Mouse (Mus musculus): ENCODE data around the gene Wwp2. TPM values are rescaled to one million over a fixed set of nuclear protein-coding genes. Genes with fewer than 3 reads are reported as not detected.

The Wwp2 gene
- polyA plus RNA-seq, 1 experiment from 2014 or later: 59.3 TPM

DNA sequence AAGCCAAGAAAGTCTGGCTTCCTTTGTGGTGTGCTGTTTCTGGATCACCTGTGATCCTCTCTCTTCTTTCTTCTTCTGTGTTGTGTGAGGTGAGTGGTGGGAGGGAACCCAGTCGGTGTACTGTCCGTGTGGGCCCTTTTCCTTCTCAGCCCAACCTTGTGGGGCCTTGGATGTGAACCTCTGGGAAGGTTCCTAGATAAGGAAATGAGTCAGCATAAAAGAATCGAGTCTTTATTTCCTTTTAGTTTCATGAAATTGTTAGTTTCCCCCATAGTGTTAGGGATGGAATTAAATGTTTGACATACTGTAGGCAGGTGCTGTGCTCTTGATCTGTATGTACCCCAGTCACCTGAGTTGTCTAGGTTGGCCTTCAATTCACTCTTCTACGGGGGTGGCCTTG, 52.9 kb downstream of the Wwp2 start:
- no peaks in the 10 kb centered on the region for H3K27me3 ChIP-seq (ENCODE audit: control insufficient read depth, insufficient read depth, low read length)
- no peaks in the 10 kb centered on the region; the same call in 1 of the 2 replicates for H3K36me3 ChIP-seq (ENCODE audit: control insufficient read depth, insufficient read depth, low read length)
- 78% methylated on average over 4 of the region's 4 CpGs for WGBS
- H3K9me3 ChIP-seq (ENCODE audit: control insufficient read depth, low read length): no peaks in the 10 kb centered on the region
- no peaks in the 10 kb centered on the region for H3K4me1 ChIP-seq (replicated peaks; ENCODE audit: control insufficient read depth, insufficient read depth, low read length)
- no peak overlapping the region for H3K27ac ChIP-seq (ENCODE audit: low read depth, low read length)
- H3K4me3 ChIP-seq (ENCODE audit: low read depth, low read length): no peak overlapping the region
- ATAC-seq (replicated peaks; ENCODE audit: low FRiP score) (no peak), DNase-seq (ENCODE audit: low spot score) (no peak)
- H3K4me2 ChIP-seq (ENCODE audit: low read depth, low read length, severe bottlenecking): no peak overlapping the region
- H3K9ac ChIP-seq (ENCODE audit: low read length): no peak overlapping the region

DNA sequence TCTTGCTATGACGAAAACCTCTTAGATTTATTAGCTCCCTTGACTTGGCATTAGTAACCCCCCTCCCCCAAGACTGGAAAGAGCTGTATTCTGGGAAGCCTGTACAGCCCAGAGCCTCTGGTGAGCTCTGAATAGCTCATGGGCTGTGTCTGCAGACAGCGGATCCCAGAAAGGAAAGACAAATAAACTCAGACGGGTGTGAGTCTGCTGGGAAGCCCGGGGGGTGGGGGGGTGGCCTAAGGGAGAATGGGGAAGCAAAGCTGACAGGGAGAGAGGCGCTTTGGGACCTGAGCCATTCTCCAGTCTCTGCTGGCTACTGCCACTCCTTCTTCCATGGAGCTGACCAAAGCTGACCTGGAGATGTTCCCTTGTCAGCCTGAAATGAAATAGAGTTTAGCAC, 53.8 kb downstream of the Wwp2 start:
- Histone ChIP-seq H3K27me3 (ENCODE audit: control insufficient read depth, insufficient read depth, low read length) (no peaks in the 10 kb centered on the region), H3K4me2 (ENCODE audit: low read depth, low read length, severe bottlenecking) (no peak overlapping the region), H3K27ac (ENCODE audit: low read depth, low read length) (no peak overlapping the region), H3K9ac (ENCODE audit: low read length) (no peak overlapping the region), H3K9me3 (ENCODE audit: control insufficient read depth, low read length) (no peaks in the 10 kb centered on the region), H3K4me1 (replicated peaks; ENCODE audit: control insufficient read depth, insufficient read depth, low read length) (no peaks in the 10 kb centered on the region), H3K4me3 (ENCODE audit: low read depth, low read length) (no peak overlapping the region), H3K36me3 (ENCODE audit: control insufficient read depth, insufficient read depth, low read length) (no peaks in the 10 kb centered on the region)
- DNase-seq (ENCODE audit: low spot score) (no peak), ATAC-seq (replicated peaks; ENCODE audit: low FRiP score) (no peak)
- 68% methylated on average over 5 of the region's 5 CpGs for WGBS

DNA sequence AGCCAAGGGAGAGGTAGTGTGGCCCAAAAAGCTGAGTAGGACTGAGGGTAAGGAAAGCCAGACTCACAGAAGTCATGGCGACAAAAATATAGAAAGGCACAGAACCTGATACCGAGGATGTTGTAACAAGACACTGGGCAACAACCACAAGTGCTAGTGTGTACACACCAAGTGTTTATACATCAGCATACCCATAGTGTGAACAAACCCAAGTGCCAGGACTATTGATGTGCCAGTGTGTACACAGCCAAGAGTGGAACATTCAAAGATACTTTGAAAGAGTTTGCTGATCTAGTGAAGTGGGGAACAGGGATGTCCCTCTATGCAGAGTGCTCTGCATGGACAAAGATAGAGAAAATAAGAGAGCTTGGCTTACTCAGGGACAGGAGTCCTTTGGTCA, 54.5 kb downstream of the Wwp2 start:
- H3K4me2 ChIP-seq (ENCODE audit: low read depth, low read length, severe bottlenecking): no peak overlapping the region
- no peaks in the 10 kb centered on the region for H3K4me1 ChIP-seq (replicated peaks; ENCODE audit: control insufficient read depth, insufficient read depth, low read length)
- WGBS: 93% methylated on average over 2 of the region's 2 CpGs
- H3K4me3 ChIP-seq (ENCODE audit: low read depth, low read length): no peak overlapping the region
- DNase-seq (ENCODE audit: low spot score) (no peak), ATAC-seq (replicated peaks; ENCODE audit: low FRiP score) (no peak)
- no peak overlapping the region for H3K9ac ChIP-seq (ENCODE audit: low read length)
- no peaks in the 10 kb centered on the region for H3K36me3 ChIP-seq (ENCODE audit: control insufficient read depth, insufficient read depth, low read length)
- no peak overlapping the region for H3K27ac ChIP-seq (ENCODE audit: low read depth, low read length)
- no peaks in the 10 kb centered on the region for H3K9me3 ChIP-seq (ENCODE audit: control insufficient read depth, low read length)
- no peaks in the 10 kb centered on the region for H3K27me3 ChIP-seq (ENCODE audit: control insufficient read depth, insufficient read depth, low read length)

- H3K4me3 ChIP-seq (ENCODE audit: low read depth, low read length): no peak overlapping the region
- no peaks in the 10 kb centered on the region for H3K27me3 ChIP-seq (ENCODE audit: control insufficient read depth, insufficient read depth, low read length)
- no peak overlapping the region for H3K4me2 ChIP-seq (ENCODE audit: low read depth, low read length, severe bottlenecking)
- no peaks in the 10 kb centered on the region for H3K36me3 ChIP-seq (ENCODE audit: control insufficient read depth, insufficient read depth, low read length)
- no peak for DNase-seq (ENCODE audit: low spot score)
- H3K9ac ChIP-seq (ENCODE audit: low read length): no peak overlapping the region
- ATAC-seq (replicated peaks; ENCODE audit: low FRiP score): no peak
- 83% methylated on average over 4 of the region's 4 CpGs for WGBS
- H3K4me1 ChIP-seq (replicated peaks; ENCODE audit: control insufficient read depth, insufficient read depth, low read length): no peaks in the 10 kb centered on the region
- H3K9me3 ChIP-seq (ENCODE audit: control insufficient read depth, low read length): no peaks in the 10 kb centered on the region
- H3K27ac ChIP-seq (ENCODE audit: low read depth, low read length): no peak overlapping the region
Observed at GRCm38 (mm10) chr8:107491212-107491611, 55.0 kb downstream of the Wwp2 start.

- H3K27ac ChIP-seq (ENCODE audit: low read depth, low read length): no peak overlapping the region
- no peak overlapping the region for H3K4me2 ChIP-seq (ENCODE audit: low read depth, low read length, severe bottlenecking)
- no peak overlapping the region for H3K4me3 ChIP-seq (ENCODE audit: low read depth, low read length)
- no peaks in the 10 kb centered on the region for H3K9me3 ChIP-seq (ENCODE audit: control insufficient read depth, low read length)
- H3K9ac ChIP-seq (ENCODE audit: low read length): no peak overlapping the region
- no peak for ATAC-seq (replicated peaks; ENCODE audit: low FRiP score)
- no peaks in the 10 kb centered on the region for H3K4me1 ChIP-seq (replicated peaks; ENCODE audit: control insufficient read depth, insufficient read depth, low read length)
- no peaks in the 10 kb centered on the region for H3K36me3 ChIP-seq (ENCODE audit: control insufficient read depth, insufficient read depth, low read length)
- no peak for DNase-seq (ENCODE audit: low spot score)
- no peaks in the 10 kb centered on the region for H3K27me3 ChIP-seq (ENCODE audit: control insufficient read depth, insufficient read depth, low read length)
Observed at GRCm38 (mm10) chr8:107491831-107492230, 55.7 kb downstream of the Wwp2 start.

- no peak overlapping the region for H3K27ac ChIP-seq (ENCODE audit: low read depth, low read length)
- no peaks in the 10 kb centered on the region for H3K9me3 ChIP-seq (ENCODE audit: control insufficient read depth, low read length)
- no peaks in the 10 kb centered on the region for H3K4me1 ChIP-seq (replicated peaks; ENCODE audit: control insufficient read depth, insufficient read depth, low read length)
Observed at GRCm38 (mm10) chr8:107492802-107493201, 56.6 kb downstream of the Wwp2 start.

DNA sequence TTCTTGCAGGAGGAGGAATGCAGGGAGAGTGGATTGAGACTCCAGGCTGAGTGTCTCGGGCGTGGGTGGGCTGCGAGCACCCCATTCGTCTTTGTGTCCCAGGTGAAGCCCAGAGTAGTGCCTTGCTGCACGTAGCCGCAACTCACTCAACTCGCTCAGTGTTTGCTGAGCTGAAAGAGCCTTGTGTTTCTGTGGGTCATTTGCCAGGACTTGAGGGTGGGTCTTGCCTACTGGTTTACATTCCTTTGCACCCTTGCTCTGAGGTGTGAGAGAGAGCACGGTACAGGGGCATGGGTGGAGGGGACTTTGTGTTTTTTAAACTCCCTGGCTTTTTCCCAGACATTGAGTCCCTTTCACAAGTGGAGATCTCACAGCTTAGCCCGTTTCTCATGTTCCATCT, 59.3 kb downstream of the Wwp2 start:
- Histone ChIP-seq H3K36me3 (ENCODE audit: control insufficient read depth, insufficient read depth, low read length) (no peaks in the 10 kb centered on the region), H3K27ac (ENCODE audit: low read depth, low read length) (no peak overlapping the region), H3K4me3 (ENCODE audit: low read depth, low read length) (no peak overlapping the region), H3K9me3 (ENCODE audit: control insufficient read depth, low read length) (no peaks in the 10 kb centered on the region), H3K4me1 (replicated peaks; ENCODE audit: control insufficient read depth, insufficient read depth, low read length) (no peaks in the 10 kb centered on the region), H3K9ac (ENCODE audit: low read length) (no peak overlapping the region), H3K4me2 (ENCODE audit: low read depth, low read length, severe bottlenecking) (no peak overlapping the region), H3K27me3 (ENCODE audit: control insufficient read depth, insufficient read depth, low read length) (no peaks in the 10 kb centered on the region)
- DNase-seq (ENCODE audit: low spot score) (no peak), ATAC-seq (replicated peaks; ENCODE audit: low FRiP score) (no peak)
- 85% methylated on average over 9 of the region's 9 CpGs for WGBS

More at GRCm38 (mm10) chr8:107492802-107493201, 56.6 kb downstream of the Wwp2 start:
- Histone ChIP-seq H3K27me3 (ENCODE audit: control insufficient read depth, insufficient read depth, low read length) (no peaks in the 10 kb centered on the region), H3K4me3 (ENCODE audit: low read depth, low read length) (no peak overlapping the region), H3K4me2 (ENCODE audit: low read depth, low read length, severe bottlenecking) (no peak overlapping the region), H3K9ac (ENCODE audit: low read length) (no peak overlapping the region), H3K36me3 (ENCODE audit: control insufficient read depth, insufficient read depth, low read length) (no peaks in the 10 kb centered on the region)
- ATAC-seq (replicated peaks; ENCODE audit: low FRiP score): no peak
- WGBS: 95% methylated on average over 5 of the region's 5 CpGs
- no peak for DNase-seq (ENCODE audit: low spot score)

- 79% methylated on average over 6 of the region's 6 CpGs for WGBS
- Histone ChIP-seq H3K27me3 (ENCODE audit: control insufficient read depth, insufficient read depth, low read length) (no peaks in the 10 kb centered on the region), H3K27ac (ENCODE audit: low read depth, low read length) (no peak overlapping the region), H3K9ac (ENCODE audit: low read length) (no peak overlapping the region), H3K4me3 (ENCODE audit: low read depth, low read length) (no peak overlapping the region), H3K4me1 (replicated peaks; ENCODE audit: control insufficient read depth, insufficient read depth, low read length) (no peaks in the 10 kb centered on the region), H3K9me3 (ENCODE audit: control insufficient read depth, low read length) (no peaks in the 10 kb centered on the region), H3K4me2 (ENCODE audit: low read depth, low read length, severe bottlenecking) (no peak overlapping the region), H3K36me3 (ENCODE audit: control insufficient read depth, insufficient read depth, low read length) (no peaks in the 10 kb centered on the region)
- DNase-seq (ENCODE audit: low spot score): no peak
- no peak for ATAC-seq (replicated peaks; ENCODE audit: low FRiP score)
Observed at GRCm38 (mm10) chr8:107497708-107498107, 61.5 kb downstream of the Wwp2 start.

GRCm38 (mm10) chr8:107498390-107498789, 62.2 kb downstream of the Wwp2 start:
- Histone ChIP-seq H3K4me1 (replicated peaks; ENCODE audit: control insufficient read depth, insufficient read depth, low read length) (no peaks in the 10 kb centered on the region), H3K4me2 (ENCODE audit: low read depth, low read length, severe bottlenecking) (no peak overlapping the region), H3K9ac (ENCODE audit: low read length) (no peak overlapping the region), H3K36me3 (ENCODE audit: control insufficient read depth, insufficient read depth, low read length) (no peaks in the 10 kb centered on the region), H3K27me3 (ENCODE audit: control insufficient read depth, insufficient read depth, low read length) (no peaks in the 10 kb centered on the region), H3K27ac (ENCODE audit: low read depth, low read length) (no peak overlapping the region), H3K4me3 (ENCODE audit: low read depth, low read length) (no peak overlapping the region), H3K9me3 (ENCODE audit: control insufficient read depth, low read length) (no peaks in the 10 kb centered on the region)
- ATAC-seq (replicated peaks; ENCODE audit: low FRiP score): no peak
- no peak for DNase-seq (ENCODE audit: low spot score)
- WGBS: 32% methylated on average over 1 of the region's 1 CpGs
